Mouse (Mus musculus): ENCODE data around the gene 2300002M23Rik. TPM values are rescaled to one million over a fixed set of nuclear protein-coding genes. Genes with fewer than 3 reads are reported as not detected.

Gene 2300002M23Rik
- total RNA-seq, 2 experiments from 2014 or later, result not detected

GRCm38 (mm10) chr17:35594456-35594855 is 27.2 kb downstream of the 2300002M23Rik start:
- ATAC-seq (replicated peaks; ENCODE audit: low FRiP score, poor library complexity, severe bottlenecking), result no peak

GRCm38 (mm10) chr17:35597399-35597798 is 30.1 kb downstream of the 2300002M23Rik start:
- no peak for ATAC-seq (replicated peaks; ENCODE audit: low FRiP score, poor library complexity, severe bottlenecking)

DNA sequence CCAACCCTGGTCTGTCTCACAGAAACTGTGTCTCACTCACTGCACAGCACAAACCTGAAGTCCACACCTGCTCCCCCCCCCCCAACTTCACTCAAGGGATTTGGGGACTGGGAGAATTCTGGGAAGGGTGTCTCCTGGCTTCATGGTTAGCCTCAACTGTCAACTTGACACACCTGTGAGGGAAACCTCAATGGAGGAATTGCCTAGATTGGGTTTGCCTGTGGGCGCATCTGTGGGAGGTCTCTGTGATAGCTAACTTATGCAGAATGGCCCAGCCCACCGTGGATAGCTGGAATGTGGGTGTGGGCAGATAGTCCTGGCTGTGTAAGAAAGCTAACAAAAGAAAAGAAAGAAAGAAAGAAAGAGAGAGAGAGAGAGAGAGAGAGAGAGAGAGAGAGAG is 34.0 kb downstream of the 2300002M23Rik start, which contains the start of gene Sfta2:
Gene Sfta2 (plus strand): TSS at position 301 of the 400 bp plus-strand sequence.
- ATAC-seq (replicated peaks; ENCODE audit: low FRiP score, poor library complexity, severe bottlenecking), result no peak

GRCm38 (mm10) chr17:35601736-35602354 is 34.6 kb downstream of the 2300002M23Rik start:
- ATAC-seq (replicated peaks; ENCODE audit: low FRiP score, poor library complexity, severe bottlenecking), result no peak

DNA sequence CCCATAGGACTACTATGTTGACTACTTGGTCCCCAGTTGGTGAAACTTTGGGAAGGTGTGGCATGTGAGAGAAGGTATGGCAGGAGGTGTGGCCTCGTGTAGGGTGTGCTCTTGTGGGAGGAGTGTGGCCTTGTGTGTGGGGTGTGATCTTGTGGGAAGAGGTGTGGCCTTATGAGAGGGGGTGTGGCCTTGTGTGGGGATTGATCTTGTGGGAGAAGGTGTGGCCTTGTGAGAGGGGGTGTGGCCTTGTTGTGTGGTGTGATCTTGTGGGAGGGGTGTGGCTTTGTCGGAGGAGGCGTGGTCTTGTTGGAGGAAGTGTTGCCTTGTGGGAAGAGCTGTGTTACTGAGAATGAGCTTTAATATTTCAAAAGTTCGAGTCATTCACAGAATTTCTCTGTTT is 49.9 kb downstream of the 2300002M23Rik start:
- no peak; the same call in 1 of the 2 replicates for ATAC-seq (replicated peaks; ENCODE audit: low FRiP score, poor library complexity, severe bottlenecking)

Other genes with a start within 250 kb of the 2300002M23Rik start
- gene H2-Q1, start 247.0 kb upstream of the 2300002M23Rik start, total RNA-seq (2015; ENCODE audit: low replicate concordance), result not detected in 2 replicates
- gene H2-Q1, start 247.0 kb upstream of the 2300002M23Rik start, total RNA-seq (2017; ENCODE audit: low replicate concordance), result not detected in 2 replicates
- gene H2-Q2, start 225.2 kb upstream of the 2300002M23Rik start, total RNA-seq (2015; ENCODE audit: low replicate concordance), result not detected in 2 replicates
- not detected in 2 replicates for gene H2-Q2, start 225.2 kb upstream of the 2300002M23Rik start, total RNA-seq (2017; ENCODE audit: low replicate concordance)
- gene H2-Q4, start 187.8 kb upstream of the 2300002M23Rik start, total RNA-seq (2015; ENCODE audit: low replicate concordance), result 3.6 and 5.6 TPM in 2 replicates
- 8.3 and 8.9 TPM in 2 replicates for gene H2-Q4, start 187.8 kb upstream of the 2300002M23Rik start, total RNA-seq (2017; ENCODE audit: low replicate concordance)
- gene H2-Q6, start 142.6 kb upstream of the 2300002M23Rik start, total RNA-seq (2015; ENCODE audit: low replicate concordance), result 5.6 and 8.5 TPM in 2 replicates
- gene H2-Q6, start 142.6 kb upstream of the 2300002M23Rik start, total RNA-seq (2017; ENCODE audit: low replicate concordance), result 5.9 and 7.7 TPM in 2 replicates
- gene H2-Q7, start 128.3 kb upstream of the 2300002M23Rik start, total RNA-seq (2015; ENCODE audit: low replicate concordance), result 15.3 and 26.3 TPM in 2 replicates
- 0.77 and 7.4 TPM in 2 replicates for gene H2-Q7, start 128.3 kb upstream of the 2300002M23Rik start, total RNA-seq (2017; ENCODE audit: low replicate concordance)
- gene H2-Q10, start 97.4 kb upstream of the 2300002M23Rik start, total RNA-seq (2015; ENCODE audit: low replicate concordance), result 0.84 and 8.3 TPM in 2 replicates
- 1.0 and 2.5 TPM in 2 replicates for gene H2-Q10, start 97.4 kb upstream of the 2300002M23Rik start, total RNA-seq (2017; ENCODE audit: low replicate concordance)
- gene Pou5f1, start 61.4 kb upstream of the 2300002M23Rik start, total RNA-seq (2015; ENCODE audit: low replicate concordance), result 1.0 TPM in 1 of 2 replicates, not detected in the other
- gene Pou5f1, start 61.4 kb upstream of the 2300002M23Rik start, total RNA-seq (2017; ENCODE audit: low replicate concordance), result not detected in 2 replicates
- 18.4 and 30.3 TPM in 2 replicates for gene Tcf19, start 50.6 kb upstream of the 2300002M23Rik start, total RNA-seq (2015; ENCODE audit: low replicate concordance)
- 18.8 and 19.0 TPM in 2 replicates for gene Tcf19, start 50.6 kb upstream of the 2300002M23Rik start, total RNA-seq (2017; ENCODE audit: low replicate concordance)
- gene Cchcr1, start 50.4 kb upstream of the 2300002M23Rik start, total RNA-seq (2015; ENCODE audit: low replicate concordance), result 4.2 and 9.4 TPM in 2 replicates
- 25.9 and 66.8 TPM in 2 replicates for gene Cchcr1, start 50.4 kb upstream of the 2300002M23Rik start, total RNA-seq (2017; ENCODE audit: low replicate concordance)
- 1.3 TPM in 1 of 2 replicates, not detected in the other for gene Psors1c2, start 34.2 kb upstream of the 2300002M23Rik start, total RNA-seq (2015; ENCODE audit: low replicate concordance)
- not detected in 2 replicates for gene Psors1c2, start 34.2 kb upstream of the 2300002M23Rik start, total RNA-seq (2017; ENCODE audit: low replicate concordance)
- not detected in 2 replicates for gene Cdsn, start 15.3 kb upstream of the 2300002M23Rik start, total RNA-seq (2015; ENCODE audit: low replicate concordance)
- gene Cdsn, start 15.3 kb upstream of the 2300002M23Rik start, total RNA-seq (2017; ENCODE audit: low replicate concordance), result not detected in 2 replicates
- not detected in 2 replicates for gene Sfta2, start 34.1 kb downstream of the 2300002M23Rik start, total RNA-seq (2015; ENCODE audit: low replicate concordance)
- not detected in 2 replicates for gene Sfta2, start 34.1 kb downstream of the 2300002M23Rik start, total RNA-seq (2017; ENCODE audit: low replicate concordance)
- not detected in 2 replicates for gene Gm9573, start 59.2 kb downstream of the 2300002M23Rik start, total RNA-seq (2015; ENCODE audit: low replicate concordance)
- not detected in 2 replicates for gene Gm9573, start 59.2 kb downstream of the 2300002M23Rik start, total RNA-seq (2017; ENCODE audit: low replicate concordance)
- gene Mucl3, start 76.2 kb downstream of the 2300002M23Rik start, total RNA-seq (2015; ENCODE audit: low replicate concordance), result not detected in 2 replicates
- 0.17 TPM in 1 of 2 replicates, not detected in the other for gene Mucl3, start 76.2 kb downstream of the 2300002M23Rik start, total RNA-seq (2017; ENCODE audit: low replicate concordance)
- 1.9 and 2.9 TPM in 2 replicates for gene Vars2, start 100.1 kb downstream of the 2300002M23Rik start, total RNA-seq (2015; ENCODE audit: low replicate concordance)
- 2.1 and 11.0 TPM in 2 replicates for gene Vars2, start 100.1 kb downstream of the 2300002M23Rik start, total RNA-seq (2017; ENCODE audit: low replicate concordance)
- 3.3 and 5.6 TPM in 2 replicates for gene Gtf2h4, start 106.3 kb downstream of the 2300002M23Rik start, total RNA-seq (2015; ENCODE audit: low replicate concordance)
- 2.6 and 9.8 TPM in 2 replicates for gene Gtf2h4, start 106.3 kb downstream of the 2300002M23Rik start, total RNA-seq (2017; ENCODE audit: low replicate concordance)
- 0.21 TPM in 1 of 2 replicates, not detected in the other for gene Ddr1, start 137.2 kb downstream of the 2300002M23Rik start, total RNA-seq (2015; ENCODE audit: low replicate concordance)
- gene Ddr1, start 137.2 kb downstream of the 2300002M23Rik start, total RNA-seq (2017; ENCODE audit: low replicate concordance), result not detected in 2 replicates

All from erythroblast, adult 5-6 weeks (primary cell).